Mouse (Mus musculus): Measurements from ENCODE around the gene Card6. TPM values are rescaled to one million over a fixed set of nuclear protein-coding genes. Genes with fewer than 3 reads are reported as not detected.

The Card6 gene
- polyA plus RNA-seq, 1 experiment from 2014 or later, result 5.0 TPM

DNA sequence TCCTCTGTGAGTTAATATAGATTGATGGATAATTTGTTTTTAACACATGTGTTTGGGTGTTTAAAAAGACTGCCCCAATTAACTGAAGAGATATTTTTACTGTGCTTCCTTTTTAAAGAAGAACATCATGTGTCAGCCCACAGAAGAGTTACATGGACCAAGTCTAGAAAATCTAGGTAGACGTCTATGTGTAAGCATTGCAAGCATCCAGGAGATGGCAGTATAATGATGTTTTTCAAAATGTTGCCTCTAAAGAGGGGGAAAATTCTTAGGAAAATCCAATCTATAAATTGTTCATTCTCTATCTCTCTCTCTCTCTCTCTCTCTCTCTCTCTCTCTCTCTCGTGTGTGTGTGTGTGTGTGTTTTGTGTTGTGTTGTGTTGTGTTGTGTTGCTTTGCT is 22.2 kb downstream of the Card6 start:
- Histone ChIP-seq H3K27ac (no peak overlapping the region), H3K4me3 (ENCODE audit: inconsistent target) (no peak overlapping the region), H3K79me2 (ENCODE audit: inconsistent target) (no peaks in the 10 kb centered on the region), H3K36me3 (ENCODE audit: inconsistent target) (no peaks in the 10 kb centered on the region)
- WGBS (ENCODE audit: missing documents), result 0% methylated on average over 1 of the region's 2 CpGs

DNA sequence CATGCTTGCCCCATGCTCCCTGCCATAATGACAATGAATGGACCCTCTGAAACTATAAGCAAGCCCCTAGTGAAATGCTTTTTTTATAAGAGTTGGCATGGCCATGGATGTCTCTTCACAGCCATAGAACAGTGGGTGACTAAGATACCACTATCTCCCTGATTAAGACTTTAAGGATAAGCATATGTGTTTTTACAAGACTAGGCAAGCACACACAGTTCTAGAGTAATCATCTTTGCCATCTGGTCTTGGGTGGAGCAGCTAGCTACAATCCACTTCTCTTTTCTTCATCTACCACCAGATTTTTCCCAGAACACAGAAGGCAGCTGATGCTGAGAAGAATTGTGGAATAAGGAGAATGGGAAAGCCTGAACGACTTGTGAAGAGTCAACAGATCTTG is 27.1 kb downstream of the Card6 start:
- Histone ChIP-seq H3K36me3 (ENCODE audit: inconsistent target) (no peaks in the 10 kb centered on the region), H3K79me2 (ENCODE audit: inconsistent target) (no peaks in the 10 kb centered on the region), H3K4me3 (ENCODE audit: inconsistent target) (no peak overlapping the region), H3K27ac (no peak overlapping the region)
- WGBS (ENCODE audit: missing documents), result 82% methylated on average over 1 of the region's 1 CpGs

DNA sequence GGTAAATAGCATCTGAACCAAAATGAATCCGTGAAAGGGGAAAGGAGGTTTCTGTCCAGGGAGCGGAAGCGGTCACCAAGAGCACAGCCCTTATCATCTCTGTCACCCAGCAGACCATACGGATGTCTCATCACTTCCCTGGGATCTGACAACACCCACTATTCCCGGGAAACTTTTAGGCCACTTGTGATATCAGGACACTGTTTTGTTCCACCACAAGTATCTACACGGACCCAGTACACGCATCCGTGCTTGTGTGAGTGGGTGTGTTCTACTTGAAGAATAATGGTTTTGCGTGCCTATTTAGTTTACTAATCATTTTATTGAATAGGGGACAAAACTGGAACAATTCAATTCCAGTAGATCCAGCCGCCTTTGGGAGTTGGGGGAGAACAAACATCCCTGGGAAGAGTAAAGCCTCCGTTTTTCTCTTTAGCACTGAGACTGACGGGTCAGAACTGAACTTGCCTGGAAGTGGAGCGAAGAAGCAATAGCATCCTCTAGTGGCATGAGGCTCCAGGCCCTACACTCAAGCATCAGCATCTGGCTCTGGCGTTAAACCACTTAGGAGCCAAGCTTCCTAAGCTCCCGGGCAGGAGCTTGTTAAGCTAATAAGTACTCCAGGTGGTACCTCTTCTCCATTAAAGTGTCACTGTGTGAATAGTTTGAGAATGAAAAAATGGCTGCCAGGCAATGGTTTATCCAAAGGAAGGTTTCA is 39.4 kb downstream of the Card6 start:
- WGBS (ENCODE audit: missing documents), result 72% methylated on average over 14 of the region's 15 CpGs
- H3K79me2 ChIP-seq (ENCODE audit: inconsistent target), result no peaks in the 10 kb centered on the region
- H3K4me3 ChIP-seq (ENCODE audit: inconsistent target), result no peak overlapping the region
- no peaks in the 10 kb centered on the region for H3K36me3 ChIP-seq (ENCODE audit: inconsistent target)
- H3K27ac ChIP-seq, result no peak overlapping the region

DNA sequence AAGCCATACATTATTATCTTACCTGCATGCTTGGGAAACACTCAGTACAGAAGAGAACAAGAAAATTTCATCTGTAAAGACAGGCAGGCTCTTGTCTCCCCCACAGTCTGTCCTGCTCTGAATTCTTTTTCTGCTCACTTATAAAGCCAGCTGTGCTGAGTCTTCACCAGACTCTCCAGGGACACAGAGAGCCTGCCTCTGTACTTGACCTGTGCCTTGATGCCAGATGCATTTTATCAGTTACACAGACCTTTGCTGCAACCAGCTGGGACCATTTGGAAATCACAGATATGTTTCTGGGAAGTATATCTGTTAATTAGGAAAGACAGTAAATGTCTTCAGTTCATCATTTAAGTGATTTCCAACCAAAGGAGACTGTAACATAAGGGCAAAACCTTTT is 44.7 kb downstream of the Card6 start, which contains the start of gene C7:
TSS of gene C7 (minus strand) at position 106 of the 400 bp plus-strand sequence.
- Histone ChIP-seq H3K36me3 (ENCODE audit: inconsistent target) (no peaks in the 10 kb centered on the region), H3K4me3 (ENCODE audit: inconsistent target) (no peak within 1 kb of the TSS), H3K79me2 (ENCODE audit: inconsistent target) (no peaks in the 10 kb centered on the region), H3K27ac (no peak within 1 kb of the TSS)

Other genes starting within 250 kb of the Card6 start
- not detected in 3 replicates for gene Mroh2b, start 209.8 kb downstream of the Card6 start, polyA plus RNA-seq (2018)
- gene C7, start 44.8 kb downstream of the Card6 start, polyA plus RNA-seq (2018), result not detected in 3 replicates
- gene Rpl37, start 8.1 kb upstream of the Card6 start, polyA plus RNA-seq (2018), result 263 to 496 TPM (median 486 TPM) in 3 replicates
- 20.7 to 31.7 TPM (median 23.3 TPM) in 3 replicates for gene Prkaa1, start 35.3 kb upstream of the Card6 start, polyA plus RNA-seq (2018)
- gene Ttc33, start 77.0 kb upstream of the Card6 start, polyA plus RNA-seq (2018), result 23.6 to 34.6 TPM (median 34.1 TPM) in 3 replicates
- gene Ptger4, start 135.6 kb upstream of the Card6 start, polyA plus RNA-seq (2018), result 3.1 to 11.0 TPM (median 6.2 TPM) in 3 replicates

Measured in macrophage (primary cell).